Mouse (Mus musculus) adrenal gland, postnatal 0 days (tissue): ENCODE data around the gene Nipa2. TPM values are rescaled to one million over a fixed set of nuclear protein-coding genes. Genes with fewer than 3 reads are reported as not detected.

Experiments
- polyA plus RNA-seq: library from polyadenylated mRNA; unstranded; fragments of >200 nt; fragmentation: Nextera tagmentation; extraction: Ambion mirVana; gene quantifications from 2 replicates; pipeline ENCODE4 v1.2.1, GENCODE M21; 2015

The Nipa2 gene
- 33.5 and 50.5 TPM in 2 replicates for polyA plus RNA-seq

DNA sequence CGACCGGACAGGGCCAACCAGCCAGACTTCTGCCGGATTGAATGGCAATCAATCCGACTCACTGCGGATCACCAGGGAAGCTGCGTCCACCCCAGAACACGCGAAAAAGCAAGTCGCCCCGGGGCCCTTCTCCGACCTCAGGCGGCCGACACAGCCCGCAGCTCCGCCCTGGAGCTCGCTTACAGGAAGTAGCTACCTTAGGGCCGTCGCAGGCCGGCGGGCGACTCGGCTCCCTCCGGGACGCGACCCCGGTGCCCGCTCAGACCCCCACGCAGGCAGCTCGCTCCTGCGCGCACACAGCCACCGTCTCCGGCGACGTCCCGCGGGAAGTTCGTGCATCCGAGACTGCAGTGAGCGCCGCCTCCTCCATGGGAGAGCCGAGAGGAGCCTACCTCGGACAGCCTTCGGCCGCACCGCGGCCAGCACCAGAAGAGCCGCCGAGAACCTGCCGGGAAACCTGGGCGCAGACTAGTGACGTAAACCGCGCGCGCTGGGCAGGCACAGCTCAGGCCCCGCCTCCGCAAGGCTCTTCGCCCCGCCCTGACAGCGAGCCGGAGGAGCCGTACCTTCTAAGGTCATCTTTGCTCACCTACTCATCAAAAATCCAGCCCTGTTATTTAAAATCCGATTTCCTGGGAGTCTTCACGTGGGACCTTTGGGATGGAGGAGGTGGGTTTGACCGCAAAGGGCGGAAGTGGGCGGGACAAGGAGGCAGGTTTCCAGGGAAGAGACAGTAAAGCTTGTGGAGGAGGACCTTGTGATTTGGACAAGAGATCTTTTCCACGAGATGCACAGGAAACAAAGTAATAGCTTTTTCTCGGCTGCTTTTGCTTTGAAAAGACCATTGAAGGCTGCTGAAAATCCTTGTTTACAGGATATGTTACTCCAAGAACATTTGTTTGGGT lies at the start of gene Nipa2:
Gene Nipa2, minus strand, starts transcription at position 473 of the 905 bp plus-strand sequence.

Other genes starting within 250 kb of the Nipa2 start
- 0.13 and 0.14 TPM in 2 replicates for gene Siglech, start 194.3 kb downstream of the Nipa2 start, polyA plus RNA-seq
- gene Tubgcp5, start 168.3 kb downstream of the Nipa2 start, polyA plus RNA-seq, result 17.6 and 21.4 TPM in 2 replicates
- gene Cyfip1, start 120.7 kb downstream of the Nipa2 start, polyA plus RNA-seq, result 37.6 and 53.4 TPM in 2 replicates
- gene Nipa1, start 57.5 kb upstream of the Nipa2 start, polyA plus RNA-seq, result 7.5 and 7.7 TPM in 2 replicates
- 15.1 and 18.2 TPM in 2 replicates for gene Herc2, start 87.7 kb upstream of the Nipa2 start, polyA plus RNA-seq